Mouse (Mus musculus): ENCODE measurements around the gene Bik. TPM values are rescaled to one million over a fixed set of nuclear protein-coding genes. Genes with fewer than 3 reads are reported as not detected.
A peak's percentile ranks its signal among the peaks of the same experiment; 100 is the strongest.

Bik gene
- total and polyA plus RNA-seq, 2 experiments from 2014 or later, result 0.16 to 1.3 TPM

DNA sequence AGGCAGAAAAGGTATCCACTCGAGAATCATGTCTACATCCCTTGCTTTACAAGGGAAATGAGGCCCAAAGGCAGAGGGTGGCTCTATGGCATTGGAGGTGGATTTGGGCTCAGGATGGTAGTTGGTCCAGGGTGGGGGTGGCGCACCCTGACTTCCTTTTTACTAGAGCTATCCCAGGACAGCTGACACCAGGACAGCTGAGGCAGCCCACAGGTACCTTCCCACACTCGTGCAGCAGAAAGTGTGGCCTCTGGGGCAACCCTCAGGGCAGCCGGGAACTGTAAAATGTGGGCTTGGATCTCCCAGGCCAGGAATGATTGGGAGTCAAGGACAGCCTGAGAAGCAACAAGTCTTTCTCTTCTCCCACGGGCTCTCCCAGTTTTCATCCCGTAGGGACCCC, 65.1 kb downstream of the Bik start:
- H3K36me3 ChIP-seq (ENCODE audit: insufficient read depth, low read length), result peaks cover 9% of the 10 kb centered on the region
- WGBS, result 86% methylated on average over 6 of the region's 6 CpGs
- no peak overlapping the region for H3K27ac ChIP-seq
- no peak for TF ChIP-seq CTCF (IDR thresholded peaks at IDR 0.05; ENCODE audit: low read depth)
- no peak overlapping the region for H3K9ac ChIP-seq (replicated peaks; ENCODE audit: low read length)
- ATAC-seq (no peak), DNase-seq (ENCODE audit: low spot score) (no peak)
- H3K27me3 ChIP-seq (ENCODE audit: insufficient read depth, low read length), result no peaks in the 10 kb centered on the region
- H3K9me3 ChIP-seq (ENCODE audit: low read length), result no peaks in the 10 kb centered on the region
- no peak overlapping the region for H3K4me2 ChIP-seq (ENCODE audit: low read depth, low read length)
- H3K4me3 ChIP-seq (ENCODE audit: low read length), result no peak overlapping the region
- H3K4me1 ChIP-seq (ENCODE audit: insufficient read depth, low read length), result peaks cover 14% of the 10 kb centered on the region; the same call in 1 of the 2 replicates

GRCm38 (mm10) chr15:83592260-83593188, 65.9 kb downstream of the Bik start:
- no peak overlapping the region for H3K9ac ChIP-seq (replicated peaks; ENCODE audit: low read length)
- no peak overlapping the region for H3K4me3 ChIP-seq (ENCODE audit: low read length)

DNA sequence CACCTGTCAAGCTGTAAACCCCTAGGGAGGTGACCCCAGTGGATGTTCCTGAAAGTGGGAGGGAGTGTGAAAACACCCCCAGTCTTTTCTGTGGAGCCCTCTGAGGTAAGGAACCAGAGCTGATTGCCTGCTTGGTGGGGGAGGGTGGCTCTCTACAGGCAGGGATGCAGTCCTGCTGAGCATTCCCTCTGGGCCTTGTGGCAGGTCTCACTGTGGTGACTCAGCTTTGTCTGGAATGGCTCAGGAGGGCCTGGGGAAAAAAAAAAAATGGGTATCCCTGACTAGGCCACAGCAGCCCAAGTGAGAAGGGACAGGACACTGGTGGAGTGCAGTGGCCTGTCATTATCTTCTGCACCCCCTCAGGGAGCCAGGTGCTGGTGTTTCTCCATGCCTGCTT, 66.5 kb downstream of the Bik start:
- TF ChIP-seq CTCF (IDR thresholded peaks at IDR 0.05; ENCODE audit: low read depth), result no peak
- H3K27me3 ChIP-seq (ENCODE audit: insufficient read depth, low read length), result no peaks in the 10 kb centered on the region
- peak overlapping the region; percentile 64; the same call in 1 of the 2 replicates for H3K4me2 ChIP-seq (ENCODE audit: low read depth, low read length)
- H3K9me3 ChIP-seq (ENCODE audit: low read length), result no peaks in the 10 kb centered on the region
- DNase-seq (ENCODE audit: low spot score) (no peak), ATAC-seq (no peak)
- H3K27ac ChIP-seq, result no peak overlapping the region
- no peak overlapping the region for H3K9ac ChIP-seq (replicated peaks; ENCODE audit: low read length)
- peaks cover 14% of the 10 kb centered on the region; the same call in 1 of the 2 replicates for H3K4me1 ChIP-seq (ENCODE audit: insufficient read depth, low read length)
- no peaks in the 10 kb centered on the region; the same call in 1 of the 2 replicates for H3K36me3 ChIP-seq (ENCODE audit: insufficient read depth, low read length)
- H3K4me3 ChIP-seq (ENCODE audit: low read length), result no peak overlapping the region

More at GRCm38 (mm10) chr15:83592260-83593188, 65.9 kb downstream of the Bik start:
- Histone ChIP-seq H3K27ac (no peak overlapping the region), H3K4me2 (ENCODE audit: low read depth, low read length) (0 out of 2 replicates have a peak overlapping the region, but pooled peaks have one; percentile 64), H3K9me3 (ENCODE audit: low read length) (no peaks in the 10 kb centered on the region), H3K36me3 (ENCODE audit: insufficient read depth, low read length) (peaks cover 1% of the 10 kb centered on the region; the same call in 1 of the 2 replicates), H3K4me1 (ENCODE audit: insufficient read depth, low read length) (peaks cover 14% of the 10 kb centered on the region; the same call in 1 of the 2 replicates), H3K27me3 (ENCODE audit: insufficient read depth, low read length) (no peaks in the 10 kb centered on the region)
- 81% methylated on average over 8 of the region's 8 CpGs for WGBS
- no peak for DNase-seq (ENCODE audit: low spot score)
- no peak for TF ChIP-seq CTCF (IDR thresholded peaks at IDR 0.05; ENCODE audit: low read depth)
- no peak for ATAC-seq

DNA sequence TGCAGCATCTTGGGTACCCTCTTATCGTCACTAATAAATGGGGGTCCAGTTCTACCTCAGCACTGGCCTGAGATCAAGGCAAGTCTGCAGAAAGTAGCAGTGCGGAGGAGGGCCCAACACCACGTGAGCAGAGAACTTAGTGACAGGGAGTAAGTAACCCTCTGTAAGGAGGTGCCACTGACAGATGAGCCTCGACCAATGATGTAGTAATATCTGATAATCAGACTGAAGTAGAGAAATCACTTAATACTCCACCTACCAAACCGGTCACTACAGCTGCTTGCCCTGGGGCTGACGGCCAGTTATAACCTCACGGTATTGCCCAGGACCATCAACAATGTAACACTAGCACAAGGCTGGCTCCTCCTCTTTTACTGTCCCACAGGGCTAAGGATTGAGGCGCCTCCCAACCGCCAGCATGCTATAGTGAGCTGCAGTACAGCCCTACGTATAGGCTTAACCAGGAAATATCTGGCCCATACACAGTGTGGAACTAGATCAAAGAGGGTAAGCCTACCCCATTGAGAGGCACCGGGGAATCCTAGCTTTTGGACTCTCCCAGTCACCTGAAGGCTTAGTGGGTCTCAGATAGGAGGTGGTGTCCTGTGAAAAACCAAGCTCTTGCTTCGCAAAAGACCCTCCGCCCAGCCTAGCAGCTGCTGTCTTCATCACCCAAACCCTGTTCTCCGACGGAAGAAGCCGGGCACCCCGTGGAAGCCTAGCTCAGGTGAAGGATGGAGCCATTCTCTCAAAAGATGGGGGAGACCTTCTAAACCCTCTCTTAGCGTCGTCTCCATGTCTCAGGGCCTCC, 67.2 kb downstream of the Bik start:
- WGBS, result 8% methylated on average over 19 of the region's 19 CpGs
- Histone ChIP-seq H3K4me2 (ENCODE audit: low read depth, low read length) (peak overlapping the region; percentile 64), H3K27ac (peak overlapping the region; percentile 77), H3K36me3 (ENCODE audit: insufficient read depth, low read length) (no peaks in the 10 kb centered on the region), H3K4me3 (ENCODE audit: low read length) (peak overlapping the region; percentile 71), H3K27me3 (ENCODE audit: insufficient read depth, low read length) (no peaks in the 10 kb centered on the region), H3K9ac (replicated peaks; ENCODE audit: low read length) (peak overlapping the region; percentile 76), H3K4me1 (ENCODE audit: insufficient read depth, low read length) (peaks cover 14% of the 10 kb centered on the region; the same call in 1 of the 2 replicates), H3K9me3 (ENCODE audit: low read length) (no peaks in the 10 kb centered on the region)
- DNase-seq (ENCODE audit: low spot score) (peak; percentile 15), ATAC-seq (peak; percentile 30)
- no peak for TF ChIP-seq CTCF (IDR thresholded peaks at IDR 0.05; ENCODE audit: low read depth)

Small RNAs within 50 kb of the gene (microRNA-seq; reads per million reads assigned to microRNA genes)
- gene Gm24575, result 0 reads per million in 2 experiments

Other genes with a start within 250 kb of the Bik start
- gene Arfgap3, start 176.6 kb upstream of the Bik start, total RNA-seq (2014; rRNA removed), result 49.6 and 59.3 TPM in 2 replicates
- gene Arfgap3, start 176.6 kb upstream of the Bik start, polyA plus RNA-seq (2015; fragmentation: Nextera tagmentation; extraction: Ambion mirVana), result 31.0 and 33.4 TPM in 2 replicates
- gene Pacsin2, start 62.3 kb upstream of the Bik start, total RNA-seq (2014; rRNA removed), result 18.7 and 19.5 TPM in 2 replicates
- 19.3 and 20.0 TPM in 2 replicates for gene Pacsin2, start 62.3 kb upstream of the Bik start, polyA plus RNA-seq (2015; fragmentation: Nextera tagmentation; extraction: Ambion mirVana)
- gene Ttll1, start 16.0 kb upstream of the Bik start, total RNA-seq (2014; rRNA removed), result 36.2 and 39.2 TPM in 2 replicates
- 91.9 and 104 TPM in 2 replicates for gene Ttll1, start 16.0 kb upstream of the Bik start, polyA plus RNA-seq (2015; fragmentation: Nextera tagmentation; extraction: Ambion mirVana)
- gene Tspo, start 36.7 kb downstream of the Bik start, total RNA-seq (2014; rRNA removed), result 5.0 and 9.6 TPM in 2 replicates
- gene Tspo, start 36.7 kb downstream of the Bik start, polyA plus RNA-seq (2015; fragmentation: Nextera tagmentation; extraction: Ambion mirVana), result 17.1 and 17.3 TPM in 2 replicates
- 50.1 and 54.2 TPM in 2 replicates for gene Mcat, start 36.9 kb downstream of the Bik start, total RNA-seq (2014; rRNA removed)
- gene Mcat, start 36.9 kb downstream of the Bik start, polyA plus RNA-seq (2015; fragmentation: Nextera tagmentation; extraction: Ambion mirVana), result 35.2 and 36.9 TPM in 2 replicates
- 56.9 and 60.6 TPM in 2 replicates for gene Ttll12, start 68.3 kb downstream of the Bik start, total RNA-seq (2014; rRNA removed)
- 31.3 and 32.6 TPM in 2 replicates for gene Ttll12, start 68.3 kb downstream of the Bik start, polyA plus RNA-seq (2015; fragmentation: Nextera tagmentation; extraction: Ambion mirVana)
- 13.4 TPM in 2 replicates for gene Scube1, start 198.2 kb downstream of the Bik start, total RNA-seq (2014; rRNA removed)
- 3.2 and 3.3 TPM in 2 replicates for gene Scube1, start 198.2 kb downstream of the Bik start, polyA plus RNA-seq (2015; fragmentation: Nextera tagmentation; extraction: Ambion mirVana)